Mouse (Mus musculus) adrenal gland, postnatal 4 days (tissue): ENCODE measurements around the gene Pla2g10. TPM values are rescaled to one million over a fixed set of nuclear protein-coding genes. Genes with fewer than 3 reads are reported as not detected.

Experiments
- total RNA-seq, 2 experiments: library from RNA; stranded (reverse); gene quantifications; 2 replicates each; pipeline ENCODE4 v1.2.3; 2021

The Pla2g10 gene
- total RNA-seq, 2 experiments from 2014 or later, result not detected

Other genes starting within 250 kb of the Pla2g10 start
- gene Parn, start 62.8 kb downstream of the Pla2g10 start, total RNA-seq, result 10 to 100 TPM; 47.8 to 52.0 TPM
- 10 to 100 TPM; 52.3 to 55.6 TPM for gene Bfar, start 59.1 kb downstream of the Pla2g10 start, total RNA-seq
- gene 3110001I22Rik, start 59.1 kb downstream of the Pla2g10 start, total RNA-seq, result 1 to 10 TPM; 6.4 to 8.5 TPM
- 10 to 100 TPM; 46.6 to 49.3 TPM for gene Rrn3, start 49.7 kb upstream of the Pla2g10 start, total RNA-seq
- gene Ntan1, start 87.9 kb upstream of the Pla2g10 start, total RNA-seq, result 10 to 100 TPM; 67.7 to 68.2 TPM
- gene Pdxdc1, start 172.1 kb upstream of the Pla2g10 start, total RNA-seq, result 10 to 100 TPM; 85.6 to 92.1 TPM
- 10 to 100 TPM; 11.6 to 13.8 TPM for gene Mpv17l, start 172.2 kb upstream of the Pla2g10 start, total RNA-seq